Mouse (Mus musculus) forebrain, embryonic 10.5 days (tissue): ENCODE measurements around the gene Fam208b. TPM values are rescaled to one million over a fixed set of nuclear protein-coding genes. Genes with fewer than 3 reads are reported as not detected.

Experiments used
- DNase-seq: peaks from one replicate; pipeline ENCODE4 v3.0.0-alpha.2; 2017; ENCODE audit warnings: low spot score; ENCODE audit errors: extremely low spot score
- H3K27ac ChIP-seq: fragments of 300-500 bp; sonication (generic); 2 replicates; pipeline ENCODE4 v1.5.1; 2016; ENCODE audit warnings: mild to moderate bottlenecking
- H3K27me3 ChIP-seq: fragments of 300-500 bp; sonication (generic); 2 replicates; pipeline ENCODE4 v1.6.1; 2016; ENCODE audit warnings: mild to moderate bottlenecking; ENCODE audit not compliant: poor library complexity, severe bottlenecking
- H3K36me3 ChIP-seq: fragments of 300-500 bp; sonication (generic); replicated peaks from 2 replicates; pipeline ENCODE4 v1.6.1; 2016; ENCODE audit warnings: mild to moderate bottlenecking, moderate library complexity
- H3K4me1 ChIP-seq: fragments of 300-500 bp; sonication (generic); 2 replicates; pipeline ENCODE4 v1.6.1; 2016
- H3K4me3 ChIP-seq: fragments of 300-500 bp; sonication (generic); 2 replicates; pipeline ENCODE4 v1.5.1; 2016; ENCODE audit warnings: mild to moderate bottlenecking, moderate library complexity
- H3K9me3 ChIP-seq: fragments of 300-500 bp; sonication (generic); 2 replicates; pipeline ENCODE4 v1.6.1; 2016; ENCODE audit warnings: mild to moderate bottlenecking, moderate library complexity
- WGBS: fragments of 180-500 bp; shearing (Covaris S2); methylation state at CpG from one replicate; pipeline ENCODE4 v1.1.7; 2016; 5-methylcytosine and 5-hydroxymethylcytosine counted together
- polyA plus RNA-seq: library from polyadenylated mRNA; unstranded; fragments of >200 nt; fragmentation: Nextera tagmentation; extraction: Ambion mirVana; gene quantifications from 2 replicates; pipeline ENCODE4 v1.2.1, GENCODE M21; 2016

The Fam208b gene
- polyA plus RNA-seq, 1 experiment from 2014 or later: 24.4 TPM

- Histone ChIP-seq H3K36me3 (no peaks in the 10 kb centered on the region), H3K27ac (no peak overlapping the region), H3K4me3 (no peak overlapping the region), H3K27me3 (peaks cover 9% of the 10 kb centered on the region), H3K4me1 (peaks cover 6% of the 10 kb centered on the region; the same call in 1 of the 2 replicates), H3K9me3 (no peaks in the 10 kb centered on the region)
- WGBS: 40% methylated on average over 6 of the region's 6 CpGs
- DNase-seq: no peak
Observed at GRCm38 (mm10) chr13:3633131-3633530, 22.2 kb upstream of the Fam208b start.

- DNase-seq: no peak
- Histone ChIP-seq H3K4me3 (no peak overlapping the region), H3K4me1 (peaks cover 6% of the 10 kb centered on the region; the same call in 1 of the 2 replicates), H3K27ac (no peak overlapping the region), H3K9me3 (no peaks in the 10 kb centered on the region), H3K27me3 (peaks cover 9% of the 10 kb centered on the region), H3K36me3 (no peaks in the 10 kb centered on the region)
- 89% methylated on average over 9 of the region's 9 CpGs for WGBS
Observed at GRCm38 (mm10) chr13:3632551-3632950, 21.6 kb upstream of the Fam208b start.

- Histone ChIP-seq H3K36me3 (no peaks in the 10 kb centered on the region), H3K9me3 (peaks cover 4% of the 10 kb centered on the region), H3K27ac (no peak overlapping the region), H3K4me1 (no peaks in the 10 kb centered on the region), H3K4me3 (no peak overlapping the region), H3K27me3 (peaks cover 6% of the 10 kb centered on the region)
- no peak for DNase-seq
- WGBS: 39% methylated on average over 3 of the region's 3 CpGs
Observed at GRCm38 (mm10) chr13:3628102-3628501, 17.2 kb upstream of the Fam208b start.

DNA sequence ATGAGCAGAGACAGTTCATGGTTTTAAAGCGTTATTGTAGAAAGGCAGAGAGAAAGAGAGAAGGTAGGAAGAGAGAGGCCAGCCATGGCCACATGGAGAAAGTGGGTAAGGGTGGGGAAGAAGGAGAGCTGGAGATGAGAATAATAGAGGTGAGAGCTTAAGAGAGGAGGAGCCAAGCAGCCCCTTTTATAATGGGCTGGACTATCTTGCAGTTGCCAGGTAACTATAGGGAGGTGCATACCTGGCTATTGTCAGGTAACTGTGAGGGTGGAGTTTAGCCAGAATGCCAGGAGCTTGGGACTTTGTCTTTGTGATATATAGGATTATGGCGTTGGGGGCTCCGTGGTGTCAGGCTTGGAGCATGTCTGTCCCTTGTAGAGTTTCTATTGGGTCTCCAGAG lies 16.2 kb upstream of the Fam208b start:
- WGBS: 55% methylated on average over 3 of the region's 3 CpGs
- DNase-seq: no peak
- no peak overlapping the region for H3K4me3 ChIP-seq
- peaks cover 6% of the 10 kb centered on the region for H3K9me3 ChIP-seq
- no peak overlapping the region for H3K27ac ChIP-seq
- H3K27me3 ChIP-seq: no peaks in the 10 kb centered on the region
- no peaks in the 10 kb centered on the region for H3K4me1 ChIP-seq
- no peaks in the 10 kb centered on the region for H3K36me3 ChIP-seq

DNA sequence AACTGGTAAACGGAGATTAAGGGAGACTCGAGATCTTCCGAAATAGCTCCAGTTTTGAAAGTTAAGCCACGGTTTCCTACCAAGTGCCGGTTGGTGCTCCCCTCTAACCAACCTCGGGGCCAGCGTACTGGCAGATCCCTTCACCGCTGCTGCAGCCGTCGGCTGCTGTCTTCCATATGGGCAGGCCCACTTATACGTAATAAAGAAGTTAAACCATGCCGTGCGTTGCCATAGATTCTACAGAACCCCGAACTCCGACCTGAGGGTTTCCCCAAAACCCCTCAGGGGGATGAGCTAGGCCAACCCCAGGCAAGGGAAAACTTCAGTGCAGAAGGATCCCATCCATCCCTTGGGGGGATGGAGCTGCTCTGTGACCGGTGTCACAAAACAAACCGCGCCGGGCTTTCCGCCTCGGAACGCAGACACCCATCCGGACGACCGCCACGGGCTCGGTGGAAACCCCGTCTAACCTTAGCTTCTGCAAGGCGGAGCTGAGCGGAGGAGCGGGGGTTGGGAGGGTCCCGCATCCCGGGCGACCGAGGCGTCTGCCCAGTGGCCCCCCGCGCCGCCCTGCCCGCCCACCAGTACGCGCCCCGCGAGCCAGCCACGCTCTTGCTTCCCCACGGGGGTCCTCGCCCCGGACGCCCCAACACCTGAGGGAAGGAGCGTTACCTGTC lies 652 bp downstream of the Fam208b start:
- no peaks in the 10 kb centered on the region for H3K27me3 ChIP-seq
- peak overlapping the region; percentile 94 for H3K27ac ChIP-seq
- H3K4me1 ChIP-seq: peaks cover 11% of the 10 kb centered on the region
- DNase-seq: no peak
- H3K9me3 ChIP-seq: peaks cover 10% of the 10 kb centered on the region; the same call in 1 of the 2 replicates
- H3K4me3 ChIP-seq: peak overlapping the region; percentile 87
- under 1% methylated on average over 50 of the region's 50 CpGs for WGBS
- peaks cover 16% of the 10 kb centered on the region; the same call in 1 of the 2 replicates for H3K36me3 ChIP-seq

DNA sequence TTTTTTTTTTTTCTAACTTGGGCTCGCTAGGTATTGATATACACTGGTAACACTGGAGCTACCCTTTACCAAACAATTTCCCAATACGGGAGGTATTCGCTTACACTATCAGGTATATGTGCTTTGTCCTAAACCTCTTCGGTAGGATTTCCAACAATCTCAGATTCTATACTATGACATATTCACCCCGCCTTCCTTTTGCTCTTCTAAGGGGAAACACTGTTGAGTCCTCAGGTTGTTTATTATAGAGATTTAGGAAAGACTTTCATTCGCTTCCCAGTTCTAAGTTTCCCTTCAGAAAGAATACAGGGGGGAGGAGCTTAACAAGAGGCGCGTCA lies 1.2 kb downstream of the Fam208b start:
- Histone ChIP-seq H3K27ac (peak overlapping the region; percentile 94), H3K27me3 (no peaks in the 10 kb centered on the region), H3K4me1 (peaks cover 11% of the 10 kb centered on the region), H3K9me3 (peaks cover 10% of the 10 kb centered on the region; the same call in 1 of the 2 replicates), H3K36me3 (peaks cover 16% of the 10 kb centered on the region; the same call in 1 of the 2 replicates), H3K4me3 (peak overlapping the region; percentile 87)
- DNase-seq: no peak
- 32% methylated on average over 8 of the region's 8 CpGs for WGBS

DNA sequence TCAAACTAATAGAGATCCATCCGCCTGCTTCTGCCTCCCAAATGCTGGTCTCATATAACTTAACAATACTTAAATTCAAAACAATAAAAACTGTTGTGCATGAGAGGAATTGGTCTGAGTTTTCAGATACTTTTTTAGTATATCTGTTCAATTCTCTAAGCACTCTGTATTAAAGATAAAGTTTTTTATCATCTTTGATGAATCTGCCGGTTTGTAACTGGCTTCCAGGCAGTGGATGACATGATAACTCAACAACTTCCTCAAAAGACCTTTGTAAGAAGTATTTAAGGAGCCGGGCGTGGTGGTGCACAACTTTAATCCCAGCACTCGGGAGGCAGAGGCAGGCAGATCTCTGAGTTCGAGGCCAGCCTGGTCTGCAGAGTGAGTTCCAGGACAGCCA lies 14.7 kb downstream of the Fam208b start:
- WGBS: 93% methylated on average over 6 of the region's 6 CpGs
- H3K9me3 ChIP-seq: no peaks in the 10 kb centered on the region
- no peak overlapping the region for H3K4me3 ChIP-seq
- H3K36me3 ChIP-seq: peaks cover 84% of the 10 kb centered on the region
- no peak overlapping the region for H3K27ac ChIP-seq
- no peak for DNase-seq
- H3K27me3 ChIP-seq: no peaks in the 10 kb centered on the region
- H3K4me1 ChIP-seq: no peaks in the 10 kb centered on the region

DNA sequence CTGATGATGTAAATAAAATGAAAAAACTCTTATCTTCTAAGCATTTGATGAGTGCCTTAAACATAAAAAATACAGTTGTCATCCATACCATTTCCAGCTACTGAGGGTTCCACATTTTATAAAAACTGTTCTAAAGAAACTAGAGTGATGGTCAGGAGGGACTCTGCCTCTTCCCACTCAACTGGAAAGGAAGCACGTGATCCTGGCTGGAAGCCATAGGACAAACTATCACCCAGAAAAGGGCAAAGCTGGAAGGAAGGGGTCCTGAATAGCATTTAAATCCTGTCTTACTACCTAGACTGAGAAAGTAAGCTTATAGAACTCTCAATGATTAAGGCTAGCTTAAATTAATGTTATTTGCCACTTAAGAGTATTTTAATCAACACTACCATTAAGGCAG lies 16.6 kb downstream of the Fam208b start:
- 95% methylated on average over 1 of the region's 1 CpGs for WGBS
- Histone ChIP-seq H3K4me1 (no peaks in the 10 kb centered on the region), H3K27me3 (no peaks in the 10 kb centered on the region), H3K27ac (no peak overlapping the region), H3K4me3 (no peak overlapping the region), H3K9me3 (no peaks in the 10 kb centered on the region), H3K36me3 (peaks cover 92% of the 10 kb centered on the region)
- DNase-seq: no peak

DNA sequence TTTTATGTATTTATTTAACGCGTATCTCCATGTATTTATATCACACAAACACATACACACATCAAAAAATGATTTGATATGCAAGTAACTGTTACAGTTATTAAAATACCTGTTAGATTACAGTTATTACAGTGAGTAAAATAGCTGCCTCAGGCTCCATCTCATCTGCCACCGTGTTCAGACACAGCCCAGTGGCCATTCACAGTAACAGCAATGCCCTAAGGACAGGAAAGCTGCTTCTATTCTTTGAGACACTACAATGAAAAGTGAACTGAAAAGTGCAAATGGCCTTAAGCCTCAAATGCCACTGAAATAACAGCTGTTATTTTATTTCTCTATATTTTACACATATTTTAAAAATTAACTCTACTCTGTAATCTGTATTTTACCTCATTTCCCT lies 20.1 kb downstream of the Fam208b start:
- H3K4me3 ChIP-seq: no peak overlapping the region
- H3K27me3 ChIP-seq: no peaks in the 10 kb centered on the region
- WGBS: 91% methylated on average over 3 of the region's 3 CpGs
- H3K27ac ChIP-seq: no peak overlapping the region
- no peaks in the 10 kb centered on the region for H3K4me1 ChIP-seq
- no peak for DNase-seq
- peaks cover 94% of the 10 kb centered on the region for H3K36me3 ChIP-seq
- no peaks in the 10 kb centered on the region for H3K9me3 ChIP-seq

DNA sequence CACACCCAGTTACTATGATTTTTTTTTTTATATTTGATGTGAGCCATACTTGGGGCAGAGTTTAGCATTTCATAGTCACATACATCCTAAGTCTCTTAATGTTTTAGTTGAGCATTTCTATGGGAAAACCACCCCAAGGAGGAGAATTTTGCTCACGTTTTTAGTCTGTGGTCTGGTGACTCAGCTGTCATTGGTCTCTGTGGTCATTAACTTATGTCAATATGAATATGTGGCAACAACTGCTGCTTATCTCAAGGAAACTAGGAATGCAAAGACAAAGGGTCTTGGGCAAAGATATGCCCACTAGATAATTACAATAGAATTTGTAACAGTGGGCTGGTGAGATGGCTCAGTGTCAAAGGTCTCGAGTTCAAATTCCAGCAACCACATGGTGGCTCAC lies 47.0 kb downstream of the Fam208b start:
- H3K36me3 ChIP-seq: peaks cover 97% of the 10 kb centered on the region
- no peak for DNase-seq
- WGBS: 90% methylated on average over 2 of the region's 2 CpGs
- H3K9me3 ChIP-seq: no peaks in the 10 kb centered on the region
- no peaks in the 10 kb centered on the region for H3K4me1 ChIP-seq
- no peak overlapping the region for H3K4me3 ChIP-seq
- H3K27me3 ChIP-seq: no peaks in the 10 kb centered on the region
- no peak overlapping the region for H3K27ac ChIP-seq

DNA sequence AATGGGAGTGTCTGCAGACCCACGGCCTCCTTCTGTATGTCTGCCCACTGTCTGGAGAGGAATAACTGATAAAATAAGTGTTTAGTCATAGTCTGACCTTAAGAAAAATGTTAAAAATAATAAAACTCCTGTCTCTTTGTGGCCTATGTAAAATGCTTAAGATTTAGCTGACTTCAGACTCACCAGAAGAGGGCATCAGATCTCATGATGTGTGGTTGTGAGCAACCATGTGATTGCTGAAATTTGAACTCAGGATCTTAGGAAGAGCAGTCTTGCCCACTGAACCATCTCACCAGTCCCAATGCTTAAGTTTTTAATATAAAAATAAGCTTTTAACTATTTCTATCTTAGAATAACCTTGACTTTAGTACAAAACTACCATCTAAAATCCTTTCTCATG lies 47.8 kb downstream of the Fam208b start:
- Histone ChIP-seq H3K27me3 (no peaks in the 10 kb centered on the region), H3K27ac (no peak overlapping the region), H3K36me3 (peaks cover 97% of the 10 kb centered on the region), H3K4me1 (no peaks in the 10 kb centered on the region), H3K4me3 (no peak overlapping the region), H3K9me3 (no peaks in the 10 kb centered on the region)
- no peak for DNase-seq
- 91% methylated on average over 1 of the region's 1 CpGs for WGBS

DNA sequence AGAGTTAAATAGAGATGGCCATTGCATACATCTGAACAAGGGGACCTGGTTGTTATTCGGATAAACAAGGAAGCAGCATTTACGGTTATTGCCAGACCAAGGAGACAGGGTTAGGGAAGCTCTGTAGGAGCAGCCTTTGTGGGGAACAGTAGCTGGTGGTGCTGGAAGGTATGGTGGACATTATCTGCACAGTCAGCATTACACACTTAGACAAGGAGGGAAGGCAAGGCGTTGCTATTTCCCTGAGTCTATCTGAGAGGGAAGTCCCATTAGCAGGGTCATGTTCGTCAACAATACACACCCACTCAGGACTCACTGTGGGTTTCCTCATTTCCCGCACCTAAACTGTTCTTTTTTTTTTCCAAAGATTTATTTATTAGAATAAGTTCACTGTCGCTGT lies 63.1 kb downstream of the Fam208b start:
- Histone ChIP-seq H3K27ac (no peak overlapping the region), H3K9me3 (no peaks in the 10 kb centered on the region), H3K36me3 (peaks cover 77% of the 10 kb centered on the region), H3K27me3 (no peaks in the 10 kb centered on the region), H3K4me3 (no peak overlapping the region), H3K4me1 (0 out of 2 replicates have a peak, but pooled peaks cover 6% of the 10 kb centered on the region)
- no peak for DNase-seq
- 88% methylated on average over 6 of the region's 6 CpGs for WGBS

GRCm38 (mm10) chr13:3547410-3547809 lies 63.5 kb downstream of the Fam208b start:
- H3K36me3 ChIP-seq: peaks cover 72% of the 10 kb centered on the region
- no peaks in the 10 kb centered on the region for H3K27me3 ChIP-seq
- DNase-seq: no peak
- H3K4me3 ChIP-seq: no peak overlapping the region
- H3K4me1 ChIP-seq: 0 out of 2 replicates have a peak, but pooled peaks cover 6% of the 10 kb centered on the region
- no peak overlapping the region for H3K27ac ChIP-seq
- 95% methylated on average over 3 of the region's 3 CpGs for WGBS
- no peaks in the 10 kb centered on the region for H3K9me3 ChIP-seq

GRCm38 (mm10) chr13:3544925-3545324 lies 66.0 kb downstream of the Fam208b start:
- Histone ChIP-seq H3K4me1 (peaks cover 23% of the 10 kb centered on the region), H3K9me3 (no peaks in the 10 kb centered on the region), H3K27ac (no peak overlapping the region), H3K36me3 (peaks cover 50% of the 10 kb centered on the region), H3K27me3 (no peaks in the 10 kb centered on the region), H3K4me3 (no peak overlapping the region)
- no peak for DNase-seq
- 89% methylated on average over 5 of the region's 5 CpGs for WGBS
